Mouse (Mus musculus): ENCODE results near the gene Rbms3. TPM values are rescaled to one million over a fixed set of nuclear protein-coding genes. Genes with fewer than 3 reads are reported as not detected.

Rbms3 gene
- total and polyA plus RNA-seq, 3 experiments = not detected

DNA sequence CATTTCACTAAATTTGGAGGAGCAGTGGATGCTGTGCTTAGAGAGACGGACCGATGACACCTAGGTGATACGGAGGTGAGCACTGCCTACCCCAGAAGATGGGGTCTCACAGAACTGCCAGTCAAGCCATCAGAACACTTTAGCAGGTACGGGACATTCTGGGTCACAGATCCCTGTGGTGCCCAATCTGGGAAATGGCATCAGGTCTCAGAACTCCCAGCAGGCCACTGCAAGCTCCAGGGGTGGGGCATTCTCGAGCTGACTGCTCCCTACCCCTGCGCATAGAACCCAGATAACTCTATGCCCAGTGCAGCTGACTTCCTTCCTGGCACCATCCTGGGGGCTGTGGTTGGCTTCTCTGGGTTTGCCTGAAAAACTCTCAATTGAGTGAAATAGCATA lies 536.2 kb downstream of the Rbms3 start:
- no peak for DNase-seq (ENCODE audit: extremely low read depth)
- no peaks in the 10 kb centered on the region for H3K36me3 ChIP-seq (replicated peaks in 1 of 2; ENCODE audit: control insufficient read depth in 1 of 2, insufficient read depth in 1 of 2, low read length in 1 of 2)
- no peaks in the 10 kb centered on the region for H3K27me3 ChIP-seq (replicated peaks)
- H3K9me3 ChIP-seq (replicated peaks; ENCODE audit: low read length) = peaks cover 66% of the 10 kb centered on the region
- no peak overlapping the region for H3K4me3 ChIP-seq (replicated peaks in 1 of 3; ENCODE audit: low read depth in 2 of 3, low read length in 2 of 3, poor library complexity in 1 of 3)
- TF ChIP-seq ZMIZ1 (IDR thresholded peaks at IDR 0.05; ENCODE audit: low read depth, low read length) (no peak), SMC3 (IDR thresholded peaks at IDR 0.05; ENCODE audit: low read depth, low read length) (no peak), ZNF384 (IDR thresholded peaks at IDR 0.05; ENCODE audit: low read depth, low read length) (no peak), RAD21 (IDR thresholded peaks at IDR 0.05; ENCODE audit: low read depth, low read length) (no peak), EP300 (IDR thresholded peaks at IDR 0.05; ENCODE audit: low read length) (no peak), MAFK (IDR thresholded peaks at IDR 0.05; ENCODE audit: insufficient replicate concordance, low read length) (no peak), BHLHE40 (IDR thresholded peaks at IDR 0.05; ENCODE audit: low read depth, low read length) (no peak), PAX5 (IDR thresholded peaks at IDR 0.05; ENCODE audit: low read length) (no peak), KAT2A (IDR thresholded peaks at IDR 0.05; ENCODE audit: insufficient replicate concordance, low read length) (no peak), SIN3A (IDR thresholded peaks at IDR 0.05; ENCODE audit: low read length) (no peak), ZC3H11A (IDR thresholded peaks at IDR 0.05; ENCODE audit: low read depth, low read length) (no peak), JUND (conservative IDR thresholded peaks at IDR 0.05; ENCODE audit: low read depth, low read length) (no peak), MAX (IDR thresholded peaks at IDR 0.05; ENCODE audit: low read length) (no peak)
- in situ Hi-C loops (cut with MboI; ENCODE audit: low pct_ligation_motif_present, low pct_unique_long_range_greater_than_20kb, low sequenced_read_pairs) = no loop called here
- no peak overlapping the region for H3K4me2 ChIP-seq (ENCODE audit: insufficient read depth, low read depth, poor library complexity, severe bottlenecking)
- no peak overlapping the region for H3K9ac ChIP-seq (ENCODE audit: insufficient read depth, low read depth)
- no peaks in the 10 kb centered on the region for H3K79me2 ChIP-seq (replicated peaks; ENCODE audit: control insufficient read depth, extremely low read depth, insufficient read depth, poor library complexity, severe bottlenecking)
- H3K27ac ChIP-seq (ENCODE audit: insufficient read depth, low read depth) = no peak overlapping the region
- H3K4me1 ChIP-seq (ENCODE audit: control insufficient read depth in 1 of 2, insufficient read depth in 2 of 2) = no peaks in the 10 kb centered on the region
- dilution Hi-C loops (cut with MboI; ENCODE audit: extremely low pct_ligation_motif_present, extremely low pct_unique_long_range_greater_than_20kb, low sequenced_read_pairs) = no loop called here

- no peak for DNase-seq (ENCODE audit: extremely low read depth)
- Histone ChIP-seq H3K9me3 (replicated peaks; ENCODE audit: low read length) (peaks cover 73% of the 10 kb centered on the region), H3K4me2 (ENCODE audit: insufficient read depth, low read depth, poor library complexity, severe bottlenecking) (no peak overlapping the region), H3K36me3 (replicated peaks in 1 of 2; ENCODE audit: control insufficient read depth in 1 of 2, insufficient read depth in 1 of 2, low read length in 1 of 2) (no peaks in the 10 kb centered on the region), H3K9ac (ENCODE audit: insufficient read depth, low read depth) (no peak overlapping the region), H3K4me1 (ENCODE audit: control insufficient read depth in 1 of 2, insufficient read depth in 2 of 2) (no peaks in the 10 kb centered on the region), H3K79me2 (replicated peaks; ENCODE audit: control insufficient read depth, extremely low read depth, insufficient read depth, poor library complexity, severe bottlenecking) (no peaks in the 10 kb centered on the region), H3K27ac (ENCODE audit: insufficient read depth, low read depth) (no peak overlapping the region), H3K4me3 (replicated peaks in 1 of 3; ENCODE audit: low read depth in 2 of 3, low read length in 2 of 3, poor library complexity in 1 of 3) (no peak overlapping the region), H3K27me3 (replicated peaks) (no peaks in the 10 kb centered on the region)
- in situ Hi-C loops (cut with MboI; ENCODE audit: low pct_ligation_motif_present, low pct_unique_long_range_greater_than_20kb, low sequenced_read_pairs) = no loop called here
- dilution Hi-C loops (cut with MboI; ENCODE audit: extremely low pct_ligation_motif_present, extremely low pct_unique_long_range_greater_than_20kb, low sequenced_read_pairs) = no loop called here
- no peak for TF ChIP-seq CHD1 (IDR thresholded peaks at IDR 0.05; ENCODE audit: low read depth, low read length)
- no peak for TF ChIP-seq ZC3H11A (IDR thresholded peaks at IDR 0.05; ENCODE audit: low read depth, low read length)
- TF ChIP-seq RAD21 (IDR thresholded peaks at IDR 0.05; ENCODE audit: low read depth, low read length) = no peak
- TF ChIP-seq KAT2A (IDR thresholded peaks at IDR 0.05; ENCODE audit: insufficient replicate concordance, low read length) = no peak
- no peak for TF ChIP-seq POLR2AphosphoS2 (IDR thresholded peaks at IDR 0.05; ENCODE audit: low read depth, low read length)
- no peak for TF ChIP-seq PAX5 (IDR thresholded peaks at IDR 0.05; ENCODE audit: low read length)
- TF ChIP-seq HCFC1 (IDR thresholded peaks at IDR 0.05; ENCODE audit: low read depth, low read length) = no peak
- no peak for TF ChIP-seq JUN (IDR thresholded peaks at IDR 0.05; ENCODE audit: insufficient read depth, low read depth, low read length)
- TF ChIP-seq JUND (conservative IDR thresholded peaks at IDR 0.05; ENCODE audit: low read depth, low read length) = no peak
- no peak for TF ChIP-seq MEF2A (IDR thresholded peaks at IDR 0.05; ENCODE audit: borderline replicate concordance, low read depth, low read length)
- TF ChIP-seq CHD2 (IDR thresholded peaks at IDR 0.05; ENCODE audit: low read length) = no peak
- TF ChIP-seq MAX (IDR thresholded peaks at IDR 0.05; ENCODE audit: low read length) = no peak
- TF ChIP-seq MAZ (IDR thresholded peaks at IDR 0.05; ENCODE audit: low read depth, low read length) = no peak
- TF ChIP-seq SIN3A (IDR thresholded peaks at IDR 0.05; ENCODE audit: low read length) = no peak
These were observed 537.5 kb downstream of the Rbms3 start for GRCm38 (mm10) chr9:117092177-117092555.
